Mouse (Mus musculus): ENCODE measurements at regions not wholly inside any gene's neighbourhood (a gene's known extent, or its start where the extent isn't known, plus 50 kb on each side); places are given as distances from the start of the nearest gene placed in this dataset.

GRCm38 (mm10) chr2:9388058-9388457 is 493.0 kb upstream of the 4930412O13Rik start:
- TF ChIP-seq CTCF (IDR thresholded peaks at IDR 0.05) (no peak), EP300 (IDR thresholded peaks at IDR 0.05) (no peak)
